Mouse (Mus musculus): Measurements from ENCODE around the gene Tent2. TPM values are rescaled to one million over a fixed set of nuclear protein-coding genes. Genes with fewer than 3 reads are reported as not detected.
A peak's percentile ranks its signal among the peaks of the same experiment; 100 is the strongest.
"Not testable (repeated sequence)": the region's sequence is repeated elsewhere in the genome, so short reads cannot be mapped to it uniquely, and the experiment has no call there.

Tent2 gene
- polyA plus RNA-seq, 1 experiment from 2014 or later = 34.9 TPM

- not testable (repeated sequence) for H3K9me3 ChIP-seq; ATAC-seq (ENCODE audit: low FRiP score, low read depth); H3K27ac ChIP-seq (replicated peaks); H3K4me3 ChIP-seq; H3K9ac ChIP-seq; H3K27me3 ChIP-seq; H3K4me2 ChIP-seq
- peaks cover 17% of the 10 kb centered on the region for H3K36me3 ChIP-seq
- 95% methylated on average over 5 of the region's 5 CpGs for WGBS
- peaks cover 20% of the 10 kb centered on the region for H3K4me1 ChIP-seq (replicated peaks)
Observed at GRCm38 (mm10) chr13:93187792-93188191, 4.4 kb downstream of the Tent2 start.

GRCm38 (mm10) chr13:93180351-93180750 is 11.8 kb downstream of the Tent2 start:
- no peaks in the 10 kb centered on the region for H3K27me3 ChIP-seq
- ATAC-seq (ENCODE audit: low FRiP score, low read depth) = no peak
- no peaks in the 10 kb centered on the region for H3K9me3 ChIP-seq
- H3K36me3 ChIP-seq = peaks cover 26% of the 10 kb centered on the region
- no peak overlapping the region for H3K27ac ChIP-seq (replicated peaks)
- H3K4me1 ChIP-seq (replicated peaks) = no peaks in the 10 kb centered on the region
- H3K4me3 ChIP-seq = no peak overlapping the region
- H3K9ac ChIP-seq = no peak overlapping the region
- WGBS = 96% methylated on average over 1 of the region's 1 CpGs
- no peak overlapping the region for H3K4me2 ChIP-seq

DNA sequence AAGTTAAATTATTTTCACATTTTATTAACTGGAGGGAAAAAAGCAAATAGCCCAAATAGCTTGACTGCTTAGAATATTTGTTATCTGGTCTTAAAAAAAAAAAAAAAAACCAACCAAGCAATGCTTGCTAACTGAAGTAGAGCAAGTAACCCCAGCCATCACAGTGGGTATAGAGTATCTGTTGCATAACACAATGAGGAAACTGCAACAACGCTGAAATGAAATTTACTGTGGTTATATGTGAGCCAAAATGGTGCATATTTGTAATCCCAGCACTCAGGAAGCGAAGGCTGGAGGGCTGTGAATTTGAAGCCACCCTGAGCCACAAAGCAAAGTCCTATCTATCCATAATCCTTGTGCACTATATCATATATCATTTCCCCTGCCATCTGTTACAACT is 12.7 kb downstream of the Tent2 start:
- no peak for ATAC-seq (ENCODE audit: low FRiP score, low read depth)
- no peak overlapping the region for H3K4me3 ChIP-seq
- H3K27me3 ChIP-seq = no peaks in the 10 kb centered on the region
- 93% methylated on average over 2 of the region's 2 CpGs for WGBS
- H3K4me1 ChIP-seq (replicated peaks) = no peaks in the 10 kb centered on the region
- no peak overlapping the region for H3K4me2 ChIP-seq
- no peak overlapping the region for H3K9ac ChIP-seq
- peaks cover 20% of the 10 kb centered on the region for H3K36me3 ChIP-seq
- no peaks in the 10 kb centered on the region for H3K9me3 ChIP-seq
- H3K27ac ChIP-seq (replicated peaks) = no peak overlapping the region

DNA sequence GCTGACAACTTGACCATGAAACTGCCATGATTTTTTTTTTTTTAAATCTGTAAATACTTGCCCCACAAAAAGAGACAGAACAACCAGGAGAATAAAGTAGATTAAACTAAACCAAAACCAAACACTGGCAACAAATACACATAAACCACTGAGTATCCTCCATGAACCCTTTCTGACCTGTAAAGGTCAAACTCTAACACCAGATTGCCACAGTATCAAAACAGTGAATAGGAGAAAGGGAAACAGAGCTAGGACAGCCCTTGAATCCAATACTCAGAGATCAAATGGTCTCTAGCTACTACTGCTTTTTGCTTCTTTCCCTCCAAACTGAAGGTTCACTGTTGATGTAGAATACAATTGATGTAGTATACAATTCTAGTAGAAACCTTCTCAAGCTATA is 14.6 kb downstream of the Tent2 start:
- no peak for ATAC-seq (ENCODE audit: low FRiP score, low read depth)
- H3K9me3 ChIP-seq = no peaks in the 10 kb centered on the region

GRCm38 (mm10) chr13:93163303-93163702 is 28.9 kb downstream of the Tent2 start:
- Histone ChIP-seq H3K27ac (replicated peaks) (no peak overlapping the region), H3K27me3 (no peaks in the 10 kb centered on the region), H3K4me1 (replicated peaks) (no peaks in the 10 kb centered on the region), H3K4me2 (no peak overlapping the region), H3K4me3 (no peak overlapping the region), H3K36me3 (peaks cover 20% of the 10 kb centered on the region), H3K9ac (no peak overlapping the region), H3K9me3 (no peaks in the 10 kb centered on the region)
- WGBS = 94% methylated on average over 4 of the region's 4 CpGs
- ATAC-seq (ENCODE audit: low FRiP score, low read depth) = no peak

More for the DNA sequence above, 14.6 kb downstream of the Tent2 start:
- Histone ChIP-seq H3K36me3 (peaks cover 18% of the 10 kb centered on the region), H3K4me3 (no peak overlapping the region), H3K27me3 (no peaks in the 10 kb centered on the region), H3K9ac (no peak overlapping the region), H3K4me1 (replicated peaks) (no peaks in the 10 kb centered on the region), H3K4me2 (no peak overlapping the region), H3K27ac (replicated peaks) (no peak overlapping the region)

DNA sequence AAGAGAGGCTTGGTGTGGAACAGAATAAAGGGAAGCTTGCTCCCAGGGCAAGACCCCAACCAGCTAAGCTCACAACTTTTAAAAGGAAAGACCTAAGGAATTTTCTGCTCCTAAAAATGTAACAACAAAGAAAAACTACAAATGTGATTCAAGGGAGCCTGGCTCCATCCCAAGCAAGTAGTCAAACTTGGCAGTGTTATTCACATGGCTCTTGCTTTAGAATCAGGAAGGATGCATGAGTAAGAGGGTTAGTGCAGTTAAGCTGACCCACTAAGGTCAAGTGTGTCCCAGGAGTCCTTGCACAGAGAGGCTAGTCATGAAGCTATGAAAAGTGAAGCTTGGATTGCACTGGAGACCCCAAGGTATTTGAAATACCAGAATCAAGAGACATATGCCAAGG is 29.7 kb downstream of the Tent2 start:
- no peaks in the 10 kb centered on the region for H3K4me1 ChIP-seq (replicated peaks)
- H3K9ac ChIP-seq = no peak overlapping the region
- H3K27me3 ChIP-seq = no peaks in the 10 kb centered on the region
- H3K4me2 ChIP-seq = no peak overlapping the region
- no peak for ATAC-seq (ENCODE audit: low FRiP score, low read depth)
- no peak overlapping the region for H3K4me3 ChIP-seq
- H3K9me3 ChIP-seq = no peaks in the 10 kb centered on the region
- H3K36me3 ChIP-seq = peaks cover 20% of the 10 kb centered on the region
- no peak overlapping the region for H3K27ac ChIP-seq (replicated peaks)

DNA sequence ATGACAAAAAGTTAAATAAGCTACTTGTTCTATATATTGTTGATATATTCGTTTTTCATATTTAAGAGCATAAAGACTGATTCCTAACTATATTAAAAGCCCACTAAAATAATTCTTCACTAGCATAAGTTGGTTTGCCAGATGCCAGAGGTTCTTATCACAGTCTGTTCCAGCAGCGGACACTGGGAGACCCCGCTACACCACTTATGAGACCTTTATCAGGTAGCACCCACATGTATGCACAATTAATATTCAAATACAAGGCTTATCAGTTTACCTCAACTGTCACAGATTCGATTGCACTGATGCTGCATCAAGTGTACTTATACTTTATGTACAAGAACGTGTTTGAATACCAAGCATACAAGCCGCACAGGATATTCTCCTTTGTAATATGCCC is 33.9 kb downstream of the Tent2 start:
- no peak overlapping the region for H3K9ac ChIP-seq
- H3K4me2 ChIP-seq = no peak overlapping the region
- H3K9me3 ChIP-seq = no peaks in the 10 kb centered on the region
- H3K4me1 ChIP-seq (replicated peaks) = no peaks in the 10 kb centered on the region
- H3K4me3 ChIP-seq = no peak overlapping the region
- 98% methylated on average over 6 of the region's 6 CpGs for whole genome bisulfite sequencing
- peaks cover 14% of the 10 kb centered on the region for H3K36me3 ChIP-seq
- ATAC-seq (ENCODE audit: low FRiP score, low read depth) = no peak
- H3K27ac ChIP-seq (replicated peaks) = no peak overlapping the region
- no peaks in the 10 kb centered on the region for H3K27me3 ChIP-seq

- no peak overlapping the region for H3K9ac ChIP-seq
- H3K4me1 ChIP-seq (replicated peaks) = no peaks in the 10 kb centered on the region
- no peak overlapping the region for H3K4me2 ChIP-seq
- peaks cover 22% of the 10 kb centered on the region for H3K36me3 ChIP-seq
- 98% methylated on average over 1 of the region's 1 CpGs for WGBS
- H3K4me3 ChIP-seq = no peak overlapping the region
- no peaks in the 10 kb centered on the region for H3K9me3 ChIP-seq
- ATAC-seq (ENCODE audit: low FRiP score, low read depth) = no peak
- no peaks in the 10 kb centered on the region for H3K27me3 ChIP-seq
- no peak overlapping the region for H3K27ac ChIP-seq (replicated peaks)
Observed at GRCm38 (mm10) chr13:93153280-93153679, 38.9 kb downstream of the Tent2 start.

GRCm38 (mm10) chr13:93144336-93145167 is 47.6 kb downstream of the Tent2 start, which contains the start of gene Cmya5:
Gene Cmya5, minus strand, starts transcription at chr13:93144724.
- H3K9me3 ChIP-seq = no peaks in the 10 kb centered on the region

GRCm38 (mm10) chr13:93143819-93144283 is 48.3 kb downstream of the Tent2 start:
- no peak overlapping the region for H3K9ac ChIP-seq
- no peaks in the 10 kb centered on the region for H3K9me3 ChIP-seq
- ATAC-seq (ENCODE audit: low FRiP score, low read depth) = peak; percentile 67
- no peak overlapping the region for H3K27ac ChIP-seq (replicated peaks)
- peaks cover 6% of the 10 kb centered on the region; the same call in 1 of the 2 replicates for H3K36me3 ChIP-seq
- no peaks in the 10 kb centered on the region for H3K27me3 ChIP-seq
- peak overlapping the region; percentile 87 for H3K4me2 ChIP-seq
- peaks cover 16% of the 10 kb centered on the region for H3K4me1 ChIP-seq (replicated peaks)
- 22% methylated on average over 11 of the region's 11 CpGs for WGBS
- H3K4me3 ChIP-seq = peak overlapping the region; percentile 44

More at GRCm38 (mm10) chr13:93144336-93145167, 47.6 kb downstream of the Tent2 start, which contains the start of gene Cmya5:
- Histone ChIP-seq H3K9ac (peak within 1 kb of the TSS; percentile 49), H3K27ac (replicated peaks) (no peak within 1 kb of the TSS), H3K4me3 (peak within 1 kb of the TSS; percentile 44), H3K27me3 (no peaks in the 10 kb centered on the region), H3K36me3 (peaks cover 11% of the 10 kb centered on the region), H3K4me2 (peak within 1 kb of the TSS; percentile 87), H3K4me1 (replicated peaks) (peaks cover 16% of the 10 kb centered on the region)
- peak; percentile 91 for ATAC-seq (ENCODE audit: low FRiP score, low read depth)
- WGBS = 2% methylated on average over 44 of the region's 45 CpGs

GRCm38 (mm10) chr13:93141184-93141583 is 51.0 kb downstream of the Tent2 start:
- no peak overlapping the region for H3K4me3 ChIP-seq
- H3K27ac ChIP-seq (replicated peaks) = no peak overlapping the region
- WGBS = 95% methylated on average over 6 of the region's 6 CpGs

GRCm38 (mm10) chr13:93138059-93138458 is 54.1 kb downstream of the Tent2 start:
- H3K36me3 ChIP-seq = no peaks in the 10 kb centered on the region
- H3K4me2 ChIP-seq = no peak overlapping the region
- WGBS = 81% methylated on average over 1 of the region's 1 CpGs
- no peak overlapping the region for H3K27ac ChIP-seq (replicated peaks)
- H3K4me3 ChIP-seq = no peak overlapping the region
- no peaks in the 10 kb centered on the region for H3K4me1 ChIP-seq (replicated peaks)
- no peak overlapping the region for H3K9ac ChIP-seq
- no peaks in the 10 kb centered on the region for H3K27me3 ChIP-seq
- no peak for ATAC-seq (ENCODE audit: low FRiP score, low read depth)
- H3K9me3 ChIP-seq = no peaks in the 10 kb centered on the region

More at GRCm38 (mm10) chr13:93141184-93141583, 51.0 kb downstream of the Tent2 start:
- no peak overlapping the region for H3K4me2 ChIP-seq
- no peaks in the 10 kb centered on the region for H3K27me3 ChIP-seq
- H3K9me3 ChIP-seq = no peaks in the 10 kb centered on the region
- H3K36me3 ChIP-seq = no peaks in the 10 kb centered on the region
- H3K9ac ChIP-seq = no peak overlapping the region
- ATAC-seq (ENCODE audit: low FRiP score, low read depth) = no peak
- H3K4me1 ChIP-seq (replicated peaks) = peaks cover 16% of the 10 kb centered on the region
